Mouse (Mus musculus): ENCODE data around the gene Rnase9.

DNA sequence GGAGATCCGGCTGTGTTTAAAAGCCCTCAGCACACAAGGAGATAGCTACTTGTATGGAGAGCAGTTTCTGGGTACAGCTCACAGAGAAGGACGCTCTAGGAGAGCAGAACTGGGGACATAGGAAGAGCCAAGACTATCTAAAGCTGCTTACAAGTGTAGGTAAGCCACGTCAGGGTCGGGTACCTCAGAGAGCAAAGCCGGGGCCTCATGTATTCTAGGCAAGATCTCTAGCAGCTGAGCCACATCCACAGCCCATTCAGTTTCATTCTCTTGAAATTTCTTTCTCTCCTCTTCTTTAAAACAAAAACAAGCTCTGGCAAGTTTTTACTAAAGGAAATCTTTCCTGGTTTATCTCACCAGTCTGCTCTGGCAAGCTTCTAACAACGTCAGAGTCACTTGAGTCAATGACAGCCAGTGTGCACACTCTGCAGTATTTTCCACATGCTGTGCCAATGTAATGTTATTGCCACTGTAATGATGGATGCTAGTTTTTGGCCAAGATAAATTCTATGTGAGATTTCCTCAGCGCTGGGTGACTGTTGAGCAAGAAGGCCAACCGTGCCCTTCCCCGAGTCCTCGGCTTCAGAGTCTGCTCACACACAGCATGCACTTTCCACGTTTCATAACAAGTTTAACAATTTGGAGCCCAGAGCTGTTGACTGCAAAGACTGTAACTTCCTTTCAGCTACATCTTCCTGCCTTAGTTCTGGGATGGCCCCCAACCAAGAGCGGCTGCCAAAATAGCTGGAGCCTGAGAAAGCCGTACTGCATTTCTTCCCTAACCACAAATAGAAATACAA lies 33.6 kb downstream of the Rnase9 start:
- TF ChIP-seq CTCF (conservative IDR thresholded peaks at IDR 0.05; ENCODE audit: low read length), result no peak
- TF ChIP-seq POU5F1 (IDR thresholded peaks at IDR 0.05; ENCODE audit: borderline replicate concordance, low read length), result no peak

All from E14TG2a.4 (cell line).